Mouse (Mus musculus) intestine, postnatal 0 days (tissue): ENCODE results near the gene Cfap161. TPM values are rescaled to one million over a fixed set of nuclear protein-coding genes. Genes with fewer than 3 reads are reported as not detected.
A peak's percentile ranks its signal among the peaks of the same experiment; 100 is the strongest.

ENCODE experiments used
- ATAC-seq: fragments of 200-750 bp; cut with Nextera tagmentation; 2 replicates; pipeline ENCODE4 v1.8.0; 2017; ENCODE audit warnings: mild to moderate bottlenecking, moderate TSS enrichment, moderate library complexity
- H3K27ac ChIP-seq: fragments of 300-500 bp; sonication (generic); 2 replicates; pipeline ENCODE4 v1.5.1; 2014; ENCODE audit warnings: mild to moderate bottlenecking, low read depth, low read length, moderate library complexity
- H3K27me3 ChIP-seq: fragments of 300-500 bp; sonication (generic); replicated peaks from 2 replicates; pipeline ENCODE4 v1.6.1; 2014; ENCODE audit warnings: low read length, mixed read lengths; ENCODE audit not compliant: control insufficient read depth, insufficient read depth
- H3K36me3 ChIP-seq: fragments of 300-500 bp; sonication (generic); 2 replicates; pipeline ENCODE4 v1.6.1; 2014; ENCODE audit warnings: mild to moderate bottlenecking, moderate library complexity; ENCODE audit not compliant: control insufficient read depth, insufficient read depth
- H3K4me1 ChIP-seq: fragments of 300-500 bp; sonication (generic); replicated peaks from 2 replicates; pipeline ENCODE4 v1.6.1; 2014; ENCODE audit warnings: antibody characterized with exemption, low read length, mixed read lengths; ENCODE audit not compliant: control insufficient read depth, insufficient read depth
- H3K4me2 ChIP-seq: fragments of 300-500 bp; sonication (generic); replicated peaks from 2 replicates; pipeline ENCODE4 v1.6.1; 2014; ENCODE audit warnings: low read depth, mild to moderate bottlenecking, moderate library complexity
- H3K4me3 ChIP-seq: fragments of 300-500 bp; sonication (generic); 2 replicates; pipeline ENCODE4 v1.5.1; 2014; ENCODE audit warnings: low read depth, low read length
- H3K9ac ChIP-seq: fragments of 300-500 bp; sonication (generic); 2 replicates; pipeline ENCODE4 v1.6.1; 2014; ENCODE audit warnings: mild to moderate bottlenecking, low read depth, low read length
- H3K9me3 ChIP-seq: fragments of 300-500 bp; sonication (generic); 2 replicates; pipeline ENCODE4 v1.6.1; 2016; ENCODE audit warnings: mixed run types; ENCODE audit not compliant: control insufficient read depth
- CTCF ChIP-seq: sonication (generic); IDR thresholded peaks from 2 replicates; pipeline ENCODE4 v1.5.1; 2016; ENCODE audit warnings: low read depth, mild to moderate bottlenecking, control low read depth, antibody characterized with exemption, moderate library complexity
- WGBS: fragments of 180-500 bp; shearing (Covaris S2); extraction: QIAGEN DNeasy Blood & Tissue Kit; methylation state at CpG from one replicate; pipeline ENCODE4 v1.1.7; 2014; 5-methylcytosine and 5-hydroxymethylcytosine counted together
- polyA plus RNA-seq: library from polyadenylated mRNA; unstranded; fragments of >200 nt; fragmentation: Nextera tagmentation; extraction: Ambion mirVana; gene quantifications from 2 replicates; pipeline ENCODE4 v1.2.1, GENCODE M21; 2015

Cfap161 gene
- polyA plus RNA-seq, 1 experiment from 2014 or later = not detected

GRCm38 (mm10) chr7:83812581-83812980, 17.9 kb upstream of the Cfap161 start:
- WGBS = 79% methylated on average over 10 of the region's 10 CpGs
- Histone ChIP-seq H3K36me3 (no peaks in the 10 kb centered on the region), H3K27ac (no peak overlapping the region), H3K4me1 (no peaks in the 10 kb centered on the region), H3K4me3 (no peak overlapping the region), H3K9me3 (no peaks in the 10 kb centered on the region), H3K4me2 (no peak overlapping the region), H3K9ac (no peak overlapping the region), H3K27me3 (no peaks in the 10 kb centered on the region)
- no peak for ATAC-seq
- TF ChIP-seq CTCF = no peak

GRCm38 (mm10) chr7:83811916-83812315, 17.2 kb upstream of the Cfap161 start:
- H3K27ac ChIP-seq = no peak overlapping the region
- no peak overlapping the region for H3K4me2 ChIP-seq
- WGBS = 70% methylated on average over 8 of the region's 8 CpGs
- H3K36me3 ChIP-seq = no peaks in the 10 kb centered on the region
- H3K9me3 ChIP-seq = no peaks in the 10 kb centered on the region
- H3K4me1 ChIP-seq = no peaks in the 10 kb centered on the region
- no peaks in the 10 kb centered on the region for H3K27me3 ChIP-seq
- no peak for ATAC-seq
- no peak overlapping the region for H3K4me3 ChIP-seq
- H3K9ac ChIP-seq = no peak overlapping the region
- no peak for TF ChIP-seq CTCF

- Histone ChIP-seq H3K4me1 (no peaks in the 10 kb centered on the region), H3K4me3 (no peak overlapping the region), H3K9ac (no peak overlapping the region), H3K36me3 (no peaks in the 10 kb centered on the region), H3K9me3 (no peaks in the 10 kb centered on the region), H3K4me2 (no peak overlapping the region), H3K27me3 (no peaks in the 10 kb centered on the region), H3K27ac (no peak overlapping the region)
- TF ChIP-seq CTCF = no peak
- no peak for ATAC-seq
- whole genome bisulfite sequencing = 81% methylated on average over 4 of the region's 4 CpGs
These were observed 16.8 kb upstream of the Cfap161 start for GRCm38 (mm10) chr7:83811461-83811860.

- no peak for TF ChIP-seq CTCF
- 40% methylated on average over 15 of the region's 15 CpGs for WGBS
- Histone ChIP-seq H3K27me3 (no peaks in the 10 kb centered on the region), H3K9me3 (no peaks in the 10 kb centered on the region), H3K27ac (no peak overlapping the region), H3K36me3 (no peaks in the 10 kb centered on the region), H3K9ac (no peak overlapping the region), H3K4me2 (no peak overlapping the region), H3K4me3 (no peak overlapping the region), H3K4me1 (no peaks in the 10 kb centered on the region)
- no peak for ATAC-seq
These were observed 15.7 kb upstream of the Cfap161 start for GRCm38 (mm10) chr7:83810141-83811100.

GRCm38 (mm10) chr7:83809715-83810114, 15.0 kb upstream of the Cfap161 start:
- Histone ChIP-seq H3K9me3 (no peaks in the 10 kb centered on the region), H3K27me3 (no peaks in the 10 kb centered on the region), H3K4me2 (no peak overlapping the region), H3K36me3 (no peaks in the 10 kb centered on the region), H3K27ac (no peak overlapping the region), H3K9ac (no peak overlapping the region), H3K4me3 (no peak overlapping the region), H3K4me1 (no peaks in the 10 kb centered on the region)
- ATAC-seq = no peak
- TF ChIP-seq CTCF = no peak
- WGBS = 24% methylated on average over 3 of the region's 3 CpGs

GRCm38 (mm10) chr7:83809060-83809459, 14.4 kb upstream of the Cfap161 start:
- Histone ChIP-seq H3K9me3 (no peaks in the 10 kb centered on the region), H3K27ac (no peak overlapping the region), H3K27me3 (no peaks in the 10 kb centered on the region), H3K36me3 (no peaks in the 10 kb centered on the region), H3K4me3 (no peak overlapping the region), H3K9ac (no peak overlapping the region), H3K4me2 (no peak overlapping the region), H3K4me1 (no peaks in the 10 kb centered on the region)
- WGBS = 55% methylated on average over 6 of the region's 6 CpGs
- ATAC-seq = no peak
- 0 out of 2 replicates have a peak, but pooled peaks have one; percentile 5 for TF ChIP-seq CTCF
